Mouse (Mus musculus) liver, embryonic 15.5 days (tissue): Measurements from ENCODE around the gene App. TPM values are rescaled to one million over a fixed set of nuclear protein-coding genes. Genes with fewer than 3 reads are reported as not detected.

Experiments used
- ATAC-seq: fragments of 200-750 bp; cut with Nextera tagmentation; 2 replicates; pipeline ENCODE4 v1.8.0; 2017; ENCODE audit warnings: moderate number of reproducible peaks, mild to moderate bottlenecking, moderate library complexity; ENCODE audit not compliant: insufficient read depth
- H3K27ac ChIP-seq: fragments of 300-500 bp; sonication (generic); replicated peaks from 2 replicates; pipeline ENCODE4 v1.5.1; 2015; ENCODE audit warnings: mild to moderate bottlenecking, inconsistent platforms
- H3K27me3 ChIP-seq: fragments of 300-500 bp; sonication (generic); 2 replicates; pipeline ENCODE4 v1.6.1; 2015; ENCODE audit warnings: mild to moderate bottlenecking, inconsistent platforms
- H3K36me3 ChIP-seq: fragments of 300-500 bp; sonication (generic); replicated peaks from 2 replicates; pipeline ENCODE4 v1.6.1; 2015; ENCODE audit warnings: moderate library complexity, mild to moderate bottlenecking, inconsistent platforms
- H3K4me1 ChIP-seq: fragments of 300-500 bp; sonication (generic); replicated peaks from 2 replicates; pipeline ENCODE4 v1.6.1; 2015; ENCODE audit warnings: inconsistent platforms
- H3K4me2 ChIP-seq: fragments of 300-500 bp; sonication (generic); 2 replicates; pipeline ENCODE4 v1.6.1; 2015; ENCODE audit warnings: moderate library complexity, mild to moderate bottlenecking, inconsistent platforms
- H3K4me3 ChIP-seq: fragments of 300-500 bp; sonication (generic); replicated peaks from 2 replicates; pipeline ENCODE4 v1.5.1; 2015; ENCODE audit warnings: mild to moderate bottlenecking, inconsistent platforms
- H3K9ac ChIP-seq: fragments of 300-500 bp; sonication (generic); 2 replicates; pipeline ENCODE4 v1.6.1; 2015; ENCODE audit warnings: moderate library complexity, mild to moderate bottlenecking, inconsistent platforms
- H3K9me3 ChIP-seq: fragments of 300-500 bp; sonication (generic); replicated peaks from 2 replicates; pipeline ENCODE4 v1.6.1; 2016; ENCODE audit warnings: inconsistent platforms
- WGBS: fragments of 180-500 bp; shearing (Covaris S2); methylation state at CpG from one replicate; pipeline ENCODE4 v1.1.7; 2015; ENCODE audit warnings: mixed read lengths; ENCODE audit not compliant: insufficient replicate concordance; 5-methylcytosine and 5-hydroxymethylcytosine counted together
- polyA plus RNA-seq: library from polyadenylated mRNA; unstranded; fragments of >200 nt; fragmentation: Nextera tagmentation; extraction: Ambion mirVana; gene quantifications from 2 replicates; pipeline ENCODE4 v1.2.1, GENCODE M21; 2015

The App gene
- polyA plus RNA-seq, 1 experiment from 2014 or later: 17.8 TPM

DNA sequence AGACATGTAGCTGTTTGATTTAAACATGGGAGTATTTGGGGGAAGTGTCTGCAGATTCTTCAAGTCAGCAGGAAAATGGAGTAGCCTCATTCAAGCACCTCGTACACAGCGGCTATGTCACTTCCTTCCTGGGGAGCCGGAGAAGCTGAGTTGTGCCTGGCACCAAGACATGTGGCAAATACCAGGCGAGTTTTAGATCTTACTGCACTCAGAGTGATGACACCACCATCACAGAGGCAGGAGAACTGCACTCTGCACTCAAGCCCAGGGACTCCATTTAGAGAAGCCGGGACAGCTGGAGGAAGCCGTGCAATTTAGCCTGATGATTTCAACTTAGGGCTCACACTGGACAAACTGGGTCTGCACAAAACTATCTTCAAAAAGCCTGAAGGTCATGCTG, 183.6 kb downstream of the App start:
- no peak overlapping the region for H3K4me3 ChIP-seq
- H3K4me1 ChIP-seq: no peaks in the 10 kb centered on the region
- H3K36me3 ChIP-seq: no peaks in the 10 kb centered on the region
- no peak for ATAC-seq
- H3K27me3 ChIP-seq: no peaks in the 10 kb centered on the region
- H3K9me3 ChIP-seq: no peaks in the 10 kb centered on the region
- no peak overlapping the region for H3K27ac ChIP-seq
- no peak overlapping the region for H3K9ac ChIP-seq
- 36% methylated on average over 6 of the region's 6 CpGs for WGBS
- H3K4me2 ChIP-seq: no peak overlapping the region

- Histone ChIP-seq H3K36me3 (no peaks in the 10 kb centered on the region), H3K4me3 (no peak overlapping the region), H3K9ac (no peak overlapping the region), H3K4me1 (no peaks in the 10 kb centered on the region), H3K4me2 (no peak overlapping the region), H3K27ac (no peak overlapping the region), H3K27me3 (no peaks in the 10 kb centered on the region), H3K9me3 (no peaks in the 10 kb centered on the region)
- ATAC-seq: no peak
- WGBS: 75% methylated on average over 10 of the region's 10 CpGs
These were observed 184.1 kb downstream of the App start for GRCm38 (mm10) chr16:84989476-84989875.

GRCm38 (mm10) chr16:84987724-84988287, 185.8 kb downstream of the App start:
- Histone ChIP-seq H3K9ac (no peak overlapping the region), H3K27ac (no peak overlapping the region), H3K4me1 (no peaks in the 10 kb centered on the region), H3K4me3 (no peak overlapping the region), H3K27me3 (no peaks in the 10 kb centered on the region), H3K4me2 (no peak overlapping the region), H3K9me3 (no peaks in the 10 kb centered on the region), H3K36me3 (no peaks in the 10 kb centered on the region)
- WGBS: 64% methylated on average over 8 of the region's 8 CpGs
- no peak for ATAC-seq

DNA sequence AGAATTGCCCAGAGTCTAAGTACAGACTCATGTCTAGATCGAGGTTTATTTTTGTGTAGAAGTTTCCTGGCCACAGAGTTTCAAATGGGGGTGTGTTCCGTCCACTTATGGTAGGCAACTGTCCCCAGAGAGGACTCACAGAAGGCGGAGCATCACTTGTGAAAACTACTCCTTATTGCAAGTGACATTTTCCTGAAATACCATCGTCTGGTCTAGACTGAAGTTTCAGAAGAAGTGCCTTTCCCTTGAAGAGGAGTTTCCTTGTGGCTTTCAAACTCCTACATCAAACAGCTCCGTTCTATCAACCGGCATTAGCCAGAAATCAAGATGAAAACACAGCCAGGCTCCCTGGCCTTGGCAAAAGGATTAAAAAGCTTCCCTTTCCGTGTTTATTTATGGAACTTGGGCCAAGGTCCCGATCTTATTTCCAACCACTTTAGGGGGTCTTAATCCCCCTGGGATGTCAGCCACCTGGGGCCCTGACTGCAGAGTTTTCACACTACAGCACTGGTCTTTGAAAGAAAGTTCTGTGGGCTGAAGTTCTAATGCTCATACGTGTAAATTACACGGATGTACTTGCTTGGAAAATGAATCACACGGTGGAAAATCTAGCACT, 187.4 kb downstream of the App start:
- no peak overlapping the region for H3K4me2 ChIP-seq
- no peak for ATAC-seq
- WGBS: 68% methylated on average over 11 of the region's 11 CpGs

GRCm38 (mm10) chr16:84985340-84985739, 188.2 kb downstream of the App start:
- Histone ChIP-seq H3K36me3 (no peaks in the 10 kb centered on the region), H3K4me2 (no peak overlapping the region), H3K4me3 (no peak overlapping the region), H3K27ac (no peak overlapping the region), H3K27me3 (no peaks in the 10 kb centered on the region), H3K9ac (no peak overlapping the region), H3K4me1 (no peaks in the 10 kb centered on the region), H3K9me3 (no peaks in the 10 kb centered on the region)
- 78% methylated on average over 3 of the region's 3 CpGs for WGBS
- no peak for ATAC-seq

More for the DNA sequence above, 187.4 kb downstream of the App start:
- Histone ChIP-seq H3K9me3 (no peaks in the 10 kb centered on the region), H3K9ac (no peak overlapping the region), H3K27ac (no peak overlapping the region), H3K27me3 (no peaks in the 10 kb centered on the region), H3K4me3 (no peak overlapping the region), H3K4me1 (no peaks in the 10 kb centered on the region), H3K36me3 (no peaks in the 10 kb centered on the region)

DNA sequence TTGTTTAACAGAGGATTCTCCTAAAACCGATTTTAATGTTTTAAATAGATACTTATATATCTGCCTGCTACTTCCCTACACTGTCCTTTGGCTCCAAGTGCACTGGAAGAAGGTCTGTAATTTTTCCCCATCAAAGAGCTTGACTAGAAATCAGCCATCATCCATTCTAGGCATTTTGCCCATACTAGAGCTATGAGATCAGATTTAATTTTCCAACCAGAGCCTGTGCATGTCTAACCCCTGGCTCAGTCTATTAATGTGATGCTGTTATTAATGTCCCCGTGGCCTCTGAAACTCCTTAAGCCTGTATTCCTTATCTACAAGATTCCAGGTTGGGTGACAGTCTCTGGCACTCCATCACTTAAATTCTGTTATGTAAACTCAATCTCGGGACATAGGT, 190.1 kb downstream of the App start:
- Histone ChIP-seq H3K36me3 (no peaks in the 10 kb centered on the region), H3K4me1 (no peaks in the 10 kb centered on the region), H3K9me3 (no peaks in the 10 kb centered on the region), H3K27me3 (no peaks in the 10 kb centered on the region), H3K27ac (no peak overlapping the region), H3K4me3 (no peak overlapping the region), H3K9ac (no peak overlapping the region), H3K4me2 (no peak overlapping the region)
- ATAC-seq: no peak
- 55% methylated on average over 3 of the region's 3 CpGs for WGBS

DNA sequence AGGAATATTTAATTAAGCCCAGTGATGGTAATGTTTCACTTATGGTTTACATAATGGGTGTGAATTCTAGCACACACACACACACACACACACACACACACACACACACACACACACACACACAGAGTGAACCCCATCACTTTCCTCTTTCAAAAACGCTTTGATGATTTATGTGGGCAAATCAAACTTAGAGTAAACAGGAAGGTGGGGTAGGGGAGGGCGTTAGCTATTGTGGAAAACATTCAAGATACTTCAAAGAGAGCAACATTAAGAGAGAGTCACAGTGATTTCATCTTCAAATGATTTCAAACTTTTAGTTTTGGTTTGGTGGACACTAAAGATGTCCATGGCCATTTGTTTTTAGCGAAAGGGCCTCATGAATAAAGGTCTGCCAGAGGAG, 191.0 kb downstream of the App start:
- Histone ChIP-seq H3K9me3 (no peaks in the 10 kb centered on the region), H3K27me3 (no peaks in the 10 kb centered on the region), H3K4me2 (no peak overlapping the region), H3K4me1 (no peaks in the 10 kb centered on the region), H3K36me3 (no peaks in the 10 kb centered on the region), H3K4me3 (no peak overlapping the region), H3K27ac (no peak overlapping the region), H3K9ac (no peak overlapping the region)
- ATAC-seq: no peak
- 48% methylated on average over 3 of the region's 3 CpGs for WGBS

- H3K4me3 ChIP-seq: no peak overlapping the region
- H3K4me1 ChIP-seq: no peaks in the 10 kb centered on the region
- no peak overlapping the region for H3K9ac ChIP-seq
- 57% methylated on average over 5 of the region's 5 CpGs for WGBS
- no peak overlapping the region for H3K4me2 ChIP-seq
- no peak overlapping the region for H3K27ac ChIP-seq
- H3K9me3 ChIP-seq: no peaks in the 10 kb centered on the region
- no peaks in the 10 kb centered on the region for H3K27me3 ChIP-seq
- ATAC-seq: no peak
- no peaks in the 10 kb centered on the region for H3K36me3 ChIP-seq
These were observed 195.0 kb downstream of the App start for GRCm38 (mm10) chr16:84978589-84978988.

- H3K4me2 ChIP-seq: no peak overlapping the region
- H3K9ac ChIP-seq: no peak overlapping the region
- H3K36me3 ChIP-seq: no peaks in the 10 kb centered on the region
- no peak overlapping the region for H3K4me3 ChIP-seq
- WGBS: 64% methylated on average over 6 of the region's 6 CpGs
- H3K9me3 ChIP-seq: no peaks in the 10 kb centered on the region
- H3K27ac ChIP-seq: no peak overlapping the region
- H3K4me1 ChIP-seq: no peaks in the 10 kb centered on the region
- ATAC-seq: no peak
- no peaks in the 10 kb centered on the region for H3K27me3 ChIP-seq
These were observed 199.4 kb downstream of the App start for GRCm38 (mm10) chr16:84974176-84974518.

DNA sequence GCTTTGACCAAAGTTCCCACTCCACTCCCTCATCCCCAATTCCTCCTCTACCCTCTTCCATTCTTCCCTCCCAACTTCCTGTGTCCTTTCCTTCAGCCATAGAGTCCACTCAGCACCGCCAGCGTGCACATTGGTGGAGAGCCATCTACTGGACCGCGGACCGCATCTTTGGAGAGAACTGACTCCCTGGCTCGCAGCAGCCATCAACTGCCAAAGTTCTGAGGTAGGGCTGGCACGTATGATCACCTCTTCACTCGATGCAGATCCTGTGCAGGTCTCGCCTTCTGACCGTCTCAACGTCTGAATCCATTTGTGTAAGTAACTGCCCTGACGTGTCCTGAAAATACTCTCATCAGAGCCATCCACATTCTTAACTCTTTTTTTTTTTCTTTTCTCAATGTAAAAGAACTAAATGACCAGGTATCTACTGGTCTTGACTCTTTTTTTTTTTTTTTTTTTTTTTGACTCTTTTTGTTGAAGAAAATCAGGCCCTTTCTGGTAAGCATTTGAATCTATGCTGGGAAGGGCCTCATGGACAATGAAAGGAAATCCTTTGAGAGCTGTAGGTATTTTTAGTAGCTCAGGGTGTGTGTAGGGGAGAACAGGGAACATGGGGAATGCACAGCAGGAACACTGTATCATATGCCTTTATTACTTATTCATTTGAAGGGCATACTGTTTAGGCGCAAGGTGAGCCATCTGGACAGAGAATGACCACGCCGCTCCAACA, 200.0 kb downstream of the App start:
- H3K4me3 ChIP-seq: no peak overlapping the region
- no peak overlapping the region for H3K9ac ChIP-seq
- H3K4me2 ChIP-seq: no peak overlapping the region
- H3K27ac ChIP-seq: no peak overlapping the region
- H3K4me1 ChIP-seq: no peaks in the 10 kb centered on the region
- no peaks in the 10 kb centered on the region for H3K27me3 ChIP-seq
- H3K9me3 ChIP-seq: no peaks in the 10 kb centered on the region
- no peaks in the 10 kb centered on the region for H3K36me3 ChIP-seq
- no peak for ATAC-seq
- 72% methylated on average over 15 of the region's 15 CpGs for WGBS

GRCm38 (mm10) chr16:84971535-84972330, 201.8 kb downstream of the App start:
- H3K36me3 ChIP-seq: no peaks in the 10 kb centered on the region
- ATAC-seq: no peak
- H3K9ac ChIP-seq: no peak overlapping the region
- H3K27ac ChIP-seq: no peak overlapping the region
- H3K9me3 ChIP-seq: no peaks in the 10 kb centered on the region
- no peaks in the 10 kb centered on the region for H3K27me3 ChIP-seq
- H3K4me3 ChIP-seq: no peak overlapping the region
- 57% methylated on average over 16 of the region's 16 CpGs for WGBS
- H3K4me2 ChIP-seq: no peak overlapping the region
- no peaks in the 10 kb centered on the region for H3K4me1 ChIP-seq
